Comparison of ENCODE assay signal across 9 mouse cellular contexts in the genomic region with DNA sequence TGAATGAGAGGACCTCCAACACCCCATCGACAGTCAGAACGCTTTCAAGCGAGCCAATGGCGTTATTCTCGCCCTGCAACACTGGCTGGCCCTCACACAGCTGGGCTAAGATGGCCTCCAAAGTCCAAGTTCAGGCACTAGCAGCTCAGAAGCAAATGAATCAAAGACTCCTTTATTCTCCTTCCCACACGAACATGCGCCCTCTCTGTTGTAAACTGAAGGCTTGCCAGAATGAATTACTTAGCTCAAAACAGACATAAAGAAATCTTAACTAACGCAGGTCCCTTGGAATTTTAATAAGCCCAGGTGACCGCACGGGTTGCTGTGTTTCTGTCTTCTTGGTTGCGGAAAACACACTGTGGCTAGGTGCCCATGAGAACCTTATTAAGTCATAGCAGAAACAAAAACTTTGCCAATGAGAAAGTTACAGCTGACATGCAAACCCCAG. TPM values are rescaled to one million over a fixed set of nuclear protein-coding genes. Genes with fewer than 3 reads are reported as not detected.
DNase-seq lines count a peak whose midpoint lies in the region; ATAC-seq and TF ChIP-seq lines count a peak whose summit lies in the region.
"Had no signal": no experiment of that assay in that cellular context is flagged by ENCODE, and none has a peak within 500 bp of the region (broad histone marks: within the 10 kb centered on the region; RNA-seq: fewer than 3 reads in every experiment).

No protein-coding gene starts in this region.

- no peak overlapping the region for H3K4me3 ChIP-seq in left cerebral cortex, adult 2 months
- no peak overlapping the region for H3K4me3 ChIP-seq in heart, embryonic 16.5 days (ENCODE audit: low read length)
- H3K4me3 ChIP-seq in midbrain, embryonic 13.5 days (replicated peaks): no peak overlapping the region

- H3K9ac ChIP-seq in heart, embryonic 16.5 days (ENCODE audit: low read length): peak overlapping the region; percentile 59
- no peak overlapping the region for H3K9ac ChIP-seq in midbrain, embryonic 13.5 days (replicated peaks)

- H3K27me3 ChIP-seq in heart, embryonic 16.5 days (ENCODE audit: control insufficient read depth, insufficient read depth, low read length): no peaks in the 10 kb centered on the region
- no peaks in the 10 kb centered on the region for H3K27me3 ChIP-seq in midbrain, embryonic 13.5 days

- WGBS in heart, embryonic 16.5 days: 52% methylated on average over 11 of the region's 11 CpGs
- 48% methylated on average over 11 of the region's 11 CpGs for WGBS in midbrain, embryonic 13.5 days

- no peak for TF ChIP-seq CTCF in left cerebral cortex, adult 2 months (IDR thresholded peaks at IDR 0.05)

- peaks cover 73% of the 10 kb centered on the region for H3K4me1 ChIP-seq in heart, embryonic 16.5 days (ENCODE audit: control insufficient read depth, insufficient read depth, low read length)
- H3K4me1 ChIP-seq in midbrain, embryonic 13.5 days (replicated peaks): peaks cover 38% of the 10 kb centered on the region

- H3K27ac ChIP-seq in left cerebral cortex, adult 2 months: peak overlapping the region; percentile 16; the same call in 1 of the 2 replicates
- peak overlapping the region; percentile 86 for H3K27ac ChIP-seq in heart, embryonic 16.5 days (ENCODE audit: low read length)
- H3K27ac ChIP-seq in midbrain, embryonic 13.5 days: peak overlapping the region; percentile 47; the same call in 1 of the 2 replicates

- no peak for ATAC-seq in heart, embryonic 16.5 days (replicated peaks; ENCODE audit: extremely low read depth, insufficient read depth, low FRiP score)
- ATAC-seq in midbrain, embryonic 13.5 days: 0 out of 2 replicates have a peak, but pooled peaks have one; percentile 21

- no peaks in the 10 kb centered on the region for H3K36me3 ChIP-seq in heart, embryonic 16.5 days (ENCODE audit: control insufficient read depth, insufficient read depth)
- no peaks in the 10 kb centered on the region for H3K36me3 ChIP-seq in midbrain, embryonic 13.5 days

- no peaks in the 10 kb centered on the region for H3K9me3 ChIP-seq in heart, embryonic 16.5 days (replicated peaks; ENCODE audit: control insufficient read depth, low read length)
- H3K9me3 ChIP-seq in midbrain, embryonic 13.5 days: no peaks in the 10 kb centered on the region

- no peak for DNase-seq in left cerebral cortex, adult 2 months (ENCODE audit: extremely low spot score in 1 of 2, low spot score in 2 of 2)
- no peak for DNase-seq in left cerebral cortex, adult 11 months (ENCODE audit: low spot score)
- DNase-seq in fibroblast of lung, adult 2 months (ENCODE audit: low read depth): peak; percentile 98
- DNase-seq in adrenal gland, postnatal 14 days: no peak
- DNase-seq in gastrocnemius, adult 18-20 months (ENCODE audit: low spot score): no peak
- DNase-seq in embryo, embryonic 10.5 days (ENCODE audit: low spot score): no peak
- DNase-seq: thymus, adult 2 months had no signal

- intact Hi-C loops in left cerebral cortex, adult 2 months (cut with DNase I): no loop called here

- peak overlapping the region; percentile 65; the same call in 1 of the 2 replicates for H3K4me2 ChIP-seq in heart, embryonic 16.5 days (ENCODE audit: low read depth, low read length)
- no peak overlapping the region for H3K4me2 ChIP-seq in midbrain, embryonic 13.5 days (replicated peaks)

RNA-seq across cellular contexts. Expression of a gene that starts 10.4 kb away (rescaled TPM):
- total RNA-seq in left cerebral cortex, adult 2 months (2021): 10 to 100 TPM; 11.4 to 13.0 TPM
- polyA plus RNA-seq in heart, embryonic 16.5 days (2015; fragmentation: Nextera tagmentation; extraction: Ambion mirVana): 30.4 and 32.3 TPM in 2 replicates
- 6.8 and 8.7 TPM in 2 replicates for polyA plus RNA-seq in midbrain, embryonic 13.5 days (2015; fragmentation: Nextera tagmentation; extraction: Ambion mirVana)
- total RNA-seq in adrenal gland, postnatal 14 days (2021): 18.0 and 20.1 TPM in 2 replicates
- total RNA-seq in gastrocnemius, adult 18-20 months (2021): 10 to 100 TPM; 10.6 to 11.9 TPM

Comparison
In these comparisons a context has a peak if more than half of its experiments do, and no peak if none do; other contexts are left out.
1. H3K27ac ChIP-seq: peak in every context shown above with its lines; median percentile 86 in heart, embryonic 16.5 days; 47 in midbrain, embryonic 13.5 days; 16 in left cerebral cortex, adult 2 months.